In the genomic region with DNA sequence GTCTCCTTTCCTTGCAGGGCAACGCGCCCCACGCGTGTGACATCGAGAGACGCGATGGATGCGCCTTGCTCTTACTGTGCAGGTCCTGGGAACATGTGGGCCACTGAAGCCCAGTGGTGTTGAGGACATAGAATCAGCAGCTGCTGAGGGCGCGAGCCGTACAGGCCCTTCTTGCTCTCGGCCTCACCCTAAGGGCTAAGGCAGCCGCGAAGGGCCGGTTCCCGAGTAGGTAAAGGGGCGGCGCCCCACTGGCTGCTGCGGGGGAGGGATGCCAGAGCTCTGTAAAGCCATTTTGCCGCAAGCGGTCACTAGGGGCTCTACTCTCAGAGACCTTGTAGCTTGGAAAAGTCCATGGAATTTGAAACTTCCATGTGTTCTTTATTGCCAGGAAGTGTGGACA, we compare ENCODE assay signal across 12 mouse cellular contexts. TPM values are rescaled to one million over a fixed set of nuclear protein-coding genes. Genes with fewer than 3 reads are reported as not detected.
DNase-seq lines count a peak whose midpoint lies in the region; ATAC-seq and TF ChIP-seq lines count a peak whose summit lies in the region.
"Had no signal": no experiment of that assay in that cellular context is flagged by ENCODE, and none has a peak within 500 bp of the region (broad histone marks: within the 10 kb centered on the region; RNA-seq: fewer than 3 reads in every experiment).

No protein-coding gene starts in this region.

- ATAC-seq in embryonic facial prominence, embryonic 11.5 days (replicated peaks; ENCODE audit: insufficient number of reproducible peaks, low FRiP score, low TSS enrichment, low read depth) = 0 out of 2 replicates have a peak, but pooled peaks have one; percentile 46
- 0 out of 2 replicates have a peak, but pooled peaks have one; percentile 3 for ATAC-seq in midbrain, postnatal 0 days (ENCODE audit: low FRiP score)

- intact Hi-C loops in gastrocnemius, postnatal 14 days (cut with DNase I; ENCODE audit: low total_unique reads) = no loop called here

- H3K36me3 ChIP-seq in kidney, adult 2 months (ENCODE audit: control insufficient read depth, insufficient read depth, low read length) = no peaks in the 10 kb centered on the region; the same call in 1 of the 2 replicates
- H3K36me3 ChIP-seq in embryonic facial prominence, embryonic 11.5 days (replicated peaks; ENCODE audit: control insufficient read depth, insufficient read depth, low read depth, low read length) = no peaks in the 10 kb centered on the region
- no peaks in the 10 kb centered on the region for H3K36me3 ChIP-seq in midbrain, postnatal 0 days (ENCODE audit: insufficient read depth, low read length)
- H3K36me3 ChIP-seq: neural tube, embryonic 13.5 days had no signal

- H3K9ac ChIP-seq in embryonic facial prominence, embryonic 11.5 days (replicated peaks; ENCODE audit: low read length) = no peak overlapping the region
- no peak overlapping the region for H3K9ac ChIP-seq in midbrain, postnatal 0 days (replicated peaks; ENCODE audit: low read length, poor library complexity, severe bottlenecking)
- H3K9ac ChIP-seq: neural tube, embryonic 13.5 days had no signal

- no peaks in the 10 kb centered on the region for H3K9me3 ChIP-seq in embryonic facial prominence, embryonic 11.5 days (replicated peaks; ENCODE audit: control insufficient read depth, low read length)
- H3K9me3 ChIP-seq in midbrain, postnatal 0 days (ENCODE audit: low read length) = no peaks in the 10 kb centered on the region
- H3K9me3 ChIP-seq: neural tube, embryonic 13.5 days had no signal

- 9% methylated on average over 21 of the region's 21 CpGs for WGBS in kidney, adult 2 months
- 3% methylated on average over 21 of the region's 21 CpGs for WGBS in embryonic facial prominence, embryonic 11.5 days
- under 1% methylated on average over 21 of the region's 21 CpGs for WGBS in midbrain, postnatal 0 days

- H3K27me3 ChIP-seq in kidney, adult 2 months (replicated peaks; ENCODE audit: control insufficient read depth, insufficient read depth, low read length) = peaks cover 3% of the 10 kb centered on the region
- peaks cover 43% of the 10 kb centered on the region for H3K27me3 ChIP-seq in embryonic facial prominence, embryonic 11.5 days (ENCODE audit: control insufficient read depth, insufficient read depth, low read length)
- H3K27me3 ChIP-seq in midbrain, postnatal 0 days (ENCODE audit: insufficient read depth, low read length) = peaks cover 64% of the 10 kb centered on the region

- H3K4me2 ChIP-seq in embryonic facial prominence, embryonic 11.5 days (ENCODE audit: low read depth, low read length) = no peak overlapping the region; the same call in 1 of the 2 replicates
- H3K4me2 ChIP-seq in midbrain, postnatal 0 days (ENCODE audit: low read depth, low read length, poor library complexity, severe bottlenecking) = no peak overlapping the region
- H3K4me2 ChIP-seq: liver, embryonic 11.5 days; neural tube, embryonic 13.5 days had no signal

- DNase-seq in kidney, adult 2 months = no peak
- no peak for DNase-seq in kidney, adult 18-20 months
- DNase-seq in embryonic facial prominence, embryonic 11.5 days (ENCODE audit: low spot score) = no peak
- peak; percentile 25 to 46 for DNase-seq in kidney, postnatal 36 days
- no peak for DNase-seq in midbrain, postnatal 0 days (ENCODE audit: low spot score)
- no peak for DNase-seq in gastrocnemius, postnatal 14 days
- DNase-seq in layer of hippocampus, postnatal 36 days = no peak
- DNase-seq: gastrocnemius, postnatal 10 days had no signal

- TF ChIP-seq CTCF in kidney, adult 2 months (conservative IDR thresholded peaks at IDR 0.05; ENCODE audit: insufficient read depth, insufficient read length, low read depth, low read length) = no peak
- no peak for TF ChIP-seq CTCF in midbrain, postnatal 0 days (IDR thresholded peaks at IDR 0.05)

- peak overlapping the region; percentile 62; the same call in 1 of the 2 replicates for H3K27ac ChIP-seq in kidney, adult 2 months (ENCODE audit: insufficient read depth, low read depth, low read length)
- no peak overlapping the region for H3K27ac ChIP-seq in embryonic facial prominence, embryonic 11.5 days (replicated peaks; ENCODE audit: low read depth, low read length)
- peak overlapping the region; percentile 62; the same call in 1 of the 2 replicates for H3K27ac ChIP-seq in midbrain, postnatal 0 days (ENCODE audit: low read depth, low read length)
- H3K27ac ChIP-seq: macrophage; neural tube, embryonic 13.5 days had no signal

- H3K4me3 ChIP-seq in kidney, adult 2 months (ENCODE audit: insufficient read depth, low read depth, low read length) = no peak overlapping the region
- H3K4me3 ChIP-seq in embryonic facial prominence, embryonic 11.5 days (ENCODE audit: low read depth, low read length) = no peak overlapping the region
- no peak overlapping the region for H3K4me3 ChIP-seq in midbrain, postnatal 0 days (ENCODE audit: low read depth, low read length)
- H3K4me3 ChIP-seq: neural tube, embryonic 13.5 days had no signal

- no peaks in the 10 kb centered on the region for H3K4me1 ChIP-seq in kidney, adult 2 months (ENCODE audit: control insufficient read depth, insufficient read depth, low read length)
- no peaks in the 10 kb centered on the region for H3K4me1 ChIP-seq in embryonic facial prominence, embryonic 11.5 days (ENCODE audit: control insufficient read depth, insufficient read depth, low read length)
- no peaks in the 10 kb centered on the region for H3K4me1 ChIP-seq in midbrain, postnatal 0 days (ENCODE audit: insufficient read depth, low read length)

- TF ChIP-seq POLR2A in kidney, adult 2 months (IDR thresholded peaks at IDR 0.05; ENCODE audit: low read depth, low read length) = no peak

RNA-seq across cellular contexts. Expression of gene Tfap2b, which starts 27.9 kb away (rescaled TPM):
- polyA plus RNA-seq in kidney, adult 2 months (2012; rRNA removed) = 36.0 and 44.2 TPM in 2 replicates
- polyA plus RNA-seq in embryonic facial prominence, embryonic 11.5 days (2014; fragmentation: Nextera tagmentation; extraction: Ambion mirVana) = 22.9 and 29.1 TPM in 2 replicates
- total RNA-seq in midbrain, postnatal 0 days (2014; rRNA removed) = 86.4 and 104 TPM in 2 replicates
- 172 and 180 TPM in 2 replicates for polyA plus RNA-seq in midbrain, postnatal 0 days (2015; fragmentation: Nextera tagmentation; extraction: Ambion mirVana)
- total RNA-seq in gastrocnemius, postnatal 14 days (2021) = not detected
- total RNA-seq in layer of hippocampus, postnatal 36 days (2021) = under 1 TPM; 0.07 to 0.10 TPM
- total RNA-seq: ES-E14 had no signal
- polyA plus RNA-seq: macrophage had no signal

Comparison
In these comparisons a context has a peak if more than half of its experiments do, and no peak if none do; other contexts are left out.
1. DNase-seq: peak in kidney, postnatal 36 days (2 of 2); none in kidney, adult 2 months (single experiment), kidney, adult 18-20 months (single experiment), embryonic facial prominence, embryonic 11.5 days (single experiment), midbrain, postnatal 0 days (single experiment), gastrocnemius, postnatal 14 days (single experiment) and layer of hippocampus, postnatal 36 days (0 of 2).
2. RNA of gene Tfap2b, which starts 27.9 kb away (total RNA-seq): 86.4 to 104 TPM in midbrain, postnatal 0 days; not detected in gastrocnemius, postnatal 14 days and 0.07 to 0.10 TPM in layer of hippocampus, postnatal 36 days; every median in the first group is over 10 times any median in the second.